In genomic region chr5:3491084-3491483, GRCm38 (mm10) we compare ENCODE assay signal across 8 mouse cellular contexts. TPM values are rescaled to one million over a fixed set of nuclear protein-coding genes. Genes with fewer than 3 reads are reported as not detected.
A peak's percentile ranks its signal among the peaks of the same experiment; 100 is the strongest.
DNase-seq lines count a peak whose midpoint lies in the region; ATAC-seq lines count a peak whose summit lies in the region.

No protein-coding gene starts in this region.

- peak; percentile 76 to 79 for DNase-seq in heart, adult 9 months (ENCODE audit: low spot score in 2 of 2)
- peak; percentile 81 to 83 for DNase-seq in kidney, postnatal 36 days
- DNase-seq in mesoderm, embryonic 11.5 days (ENCODE audit: low read depth, low spot score) = peak; percentile 55
- no peak for DNase-seq in spleen, adult 12 weeks (ENCODE audit: low spot score)
- DNase-seq in thymus, postnatal 0 days (ENCODE audit: low spot score) = no peak
- DNase-seq in layer of hippocampus, postnatal 14 days (ENCODE audit: low spot score in 2 of 2) = no peak
- DNase-seq in frontal cortex, postnatal 36 days (ENCODE audit: low spot score in 2 of 2) = no peak

- peak; percentile 13; the same call in 1 of the 2 replicates for ATAC-seq in common myeloid progenitor, adult 5-6 weeks (replicated peaks; ENCODE audit: low read depth, poor library complexity, severe bottlenecking)

RNA-seq across cellular contexts. Expression of gene Fam133b, which starts 52.5 kb away (rescaled TPM):
- total RNA-seq in common myeloid progenitor, adult 5-6 weeks (2017) = 168 and 180 TPM in 2 replicates
- 37.8 and 40.9 TPM in 2 replicates for polyA plus RNA-seq in thymus, postnatal 0 days (2015; fragmentation: Nextera tagmentation; extraction: Ambion mirVana)
- 10 to 100 TPM; 43.5 to 46.2 TPM for total RNA-seq in layer of hippocampus, postnatal 14 days (2021)

Comparison
In these comparisons a context has a peak if more than half of its experiments do, and no peak if none do; other contexts are left out.
1. DNase-seq: peak in heart, adult 9 months (2 of 2), kidney, postnatal 36 days (2 of 2) and mesoderm, embryonic 11.5 days (single experiment); none in spleen, adult 12 weeks (single experiment), thymus, postnatal 0 days (single experiment), layer of hippocampus, postnatal 14 days (0 of 2) and frontal cortex, postnatal 36 days (0 of 2).